Mouse (Mus musculus) mouse trophoblast stem cell (cell line): Measurements from ENCODE around the gene Rab21.
"Not testable (repeated sequence)": the region's sequence is repeated elsewhere in the genome, so short reads cannot be mapped to it uniquely, and the experiment has no call there.

Experiments
- in situ Hi-C, 2 experiments: fragments of 300-500 bp; cut with MseI, MboI; formaldehyde crosslinking; loops; 2 replicates in 1 of 2; 3 replicates in 1 of 2; pipeline ENCODE4 v1.15.1; 2025

The Rab21 gene

GRCm38 (mm10) chr10:115328514-115328913 is 13.1 kb upstream of the Rab21 start:
- in situ Hi-C loops, result no loop called here

GRCm38 (mm10) chr10:115323295-115323694 is 7.9 kb upstream of the Rab21 start:
- in situ Hi-C loops, result no loop called here

GRCm38 (mm10) chr10:115321317-115322035 is 6.1 kb upstream of the Rab21 start:
- in situ Hi-C loops, result no loop called here

GRCm38 (mm10) chr10:115318388-115318787 is 3.0 kb upstream of the Rab21 start:
- in situ Hi-C loops, result not testable (repeated sequence)

DNA sequence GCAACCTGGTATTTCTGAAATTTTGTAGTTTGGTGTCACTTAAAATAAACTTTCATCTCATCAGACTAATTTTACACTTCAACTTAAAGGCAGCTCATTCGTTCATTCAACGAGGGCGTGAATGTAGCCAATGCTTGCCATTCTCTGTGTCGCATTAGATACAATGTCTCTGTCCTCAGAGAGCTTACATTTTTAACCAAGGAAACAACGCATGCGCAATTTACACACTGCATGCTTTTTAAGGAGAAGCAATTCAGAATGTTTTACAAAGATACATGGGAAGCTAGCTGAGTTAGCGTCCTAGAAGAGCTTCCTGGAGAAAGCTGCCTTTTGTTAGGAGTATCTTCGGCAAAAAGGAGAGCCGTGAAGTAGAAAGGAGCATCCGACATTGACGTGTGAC is 919 bp upstream of the Rab21 start:
- in situ Hi-C loops, result no loop called here

GRCm38 (mm10) chr10:115314582-115315452 is 577 bp downstream of the Rab21 start:
- in situ Hi-C loops, result no loop called here

- in situ Hi-C loops, result no loop called here
Measured at GRCm38 (mm10) chr10:115314287-115314581, 1.2 kb downstream of the Rab21 start.

DNA sequence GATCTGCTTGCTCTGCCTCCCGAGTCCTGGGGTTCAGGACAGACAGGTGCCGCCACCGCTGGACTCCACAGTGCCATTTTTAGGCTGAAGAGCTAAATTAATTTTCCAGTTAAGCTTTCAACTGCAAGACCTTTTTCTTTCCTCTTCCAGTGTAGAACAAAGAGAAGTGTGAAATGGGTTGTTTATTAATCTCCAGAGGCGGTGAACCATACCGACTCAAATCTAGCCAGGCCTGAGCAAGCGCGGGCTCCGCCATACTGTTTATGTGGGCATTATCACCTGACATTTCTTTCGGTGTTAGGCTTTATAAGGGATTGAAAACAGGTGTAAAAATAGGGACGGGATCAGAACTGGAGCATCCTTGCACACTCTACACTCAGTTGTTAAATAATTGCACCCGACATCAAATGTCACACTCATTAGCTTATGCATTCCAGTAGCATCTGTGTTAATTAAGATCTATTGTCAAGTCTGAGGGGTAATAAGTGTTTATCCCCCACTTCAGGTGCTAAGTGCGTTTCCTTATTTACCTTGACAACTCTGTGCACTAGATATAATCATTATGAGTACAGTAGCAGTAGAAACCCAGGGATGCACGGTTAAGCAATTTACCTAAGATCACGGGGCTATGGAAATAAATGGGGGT is 1.6 kb downstream of the Rab21 start:
- in situ Hi-C loops, result no loop called here

GRCm38 (mm10) chr10:115312732-115313131 is 2.7 kb downstream of the Rab21 start:
- in situ Hi-C loops, result no loop called here

DNA sequence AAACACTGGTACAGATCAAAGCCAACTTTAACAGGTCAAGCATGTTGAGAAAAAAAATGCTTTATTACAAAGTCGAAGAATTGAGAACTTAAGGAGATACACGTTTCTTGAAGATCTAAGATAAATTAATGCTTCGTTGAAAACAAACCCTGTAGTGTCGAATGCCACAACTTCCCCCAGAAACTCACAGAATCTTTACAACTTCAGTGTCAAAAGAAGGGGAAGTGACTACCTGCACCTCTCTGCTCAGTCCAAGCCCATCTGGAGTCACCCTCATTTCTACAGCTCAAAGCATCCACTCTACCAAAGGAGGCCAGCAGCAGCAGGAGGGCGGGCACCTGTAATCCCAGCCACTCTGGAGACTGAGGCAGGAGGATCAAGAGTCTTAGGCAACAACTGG is 3.2 kb downstream of the Rab21 start:
- in situ Hi-C loops, result no loop called here

DNA sequence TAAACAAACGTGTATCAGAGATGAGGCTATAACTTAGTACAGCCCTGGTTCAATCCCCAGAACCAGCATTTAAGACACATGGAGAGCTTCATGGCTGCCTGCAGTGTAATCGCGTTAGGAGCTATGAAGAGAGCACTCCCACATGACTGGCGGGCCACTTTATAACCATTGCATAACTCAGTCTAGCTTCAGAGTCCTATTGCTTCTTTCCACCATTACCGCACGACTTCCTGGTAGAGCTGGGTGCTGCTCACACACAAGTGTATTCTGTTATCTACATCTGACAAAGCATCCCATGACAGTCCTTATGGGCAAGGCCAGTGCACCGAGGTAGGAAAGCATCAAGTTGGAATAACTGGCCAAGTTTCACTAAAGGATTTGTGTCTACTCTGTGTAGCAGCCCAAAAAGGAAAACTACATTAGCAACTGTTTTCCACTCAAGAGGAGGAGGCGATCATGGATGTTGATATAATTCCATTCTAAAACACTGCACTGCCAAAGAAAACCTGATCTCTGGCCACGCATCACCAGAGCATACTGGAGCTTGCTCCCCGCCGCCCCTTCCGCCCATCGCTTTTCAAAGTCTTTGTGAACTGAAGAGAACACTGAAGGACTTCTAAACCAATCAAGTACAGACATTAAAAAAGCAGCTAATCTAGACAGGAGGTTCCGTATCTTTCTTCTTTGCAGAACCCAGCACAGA is 4.0 kb downstream of the Rab21 start:
- in situ Hi-C loops, result no loop called here

GRCm38 (mm10) chr10:115309191-115309590 is 6.2 kb downstream of the Rab21 start:
- in situ Hi-C loops, result no loop called here

DNA sequence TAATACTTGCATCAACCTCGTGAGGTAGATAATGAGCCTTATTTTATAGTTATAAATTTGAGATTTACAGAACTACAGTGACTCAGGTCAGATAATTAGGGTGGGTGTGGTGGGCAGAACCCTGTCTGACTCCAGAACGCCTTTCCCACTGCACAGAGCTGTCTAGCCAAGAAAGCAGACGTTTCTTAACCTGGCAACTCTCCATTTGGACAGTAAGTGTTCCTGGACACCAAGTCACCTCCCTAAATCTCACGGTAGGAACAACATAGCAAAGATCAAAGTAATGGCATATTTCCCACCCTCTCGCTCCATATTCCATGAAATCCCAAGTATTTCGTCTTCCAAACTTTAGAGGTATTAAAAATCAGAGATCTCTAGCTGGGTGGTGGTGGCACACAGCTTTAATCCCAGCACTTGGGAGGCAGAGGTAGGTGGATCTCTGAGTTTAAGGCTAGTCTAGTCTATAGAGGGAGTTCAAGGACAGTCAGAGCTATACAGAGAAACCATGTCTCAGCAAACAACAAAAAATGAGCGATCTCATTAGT is 8.0 kb downstream of the Rab21 start:
- in situ Hi-C loops, result no loop called here

- in situ Hi-C loops, result no loop called here
Measured at GRCm38 (mm10) chr10:115298683-115299082, 16.7 kb downstream of the Rab21 start.

DNA sequence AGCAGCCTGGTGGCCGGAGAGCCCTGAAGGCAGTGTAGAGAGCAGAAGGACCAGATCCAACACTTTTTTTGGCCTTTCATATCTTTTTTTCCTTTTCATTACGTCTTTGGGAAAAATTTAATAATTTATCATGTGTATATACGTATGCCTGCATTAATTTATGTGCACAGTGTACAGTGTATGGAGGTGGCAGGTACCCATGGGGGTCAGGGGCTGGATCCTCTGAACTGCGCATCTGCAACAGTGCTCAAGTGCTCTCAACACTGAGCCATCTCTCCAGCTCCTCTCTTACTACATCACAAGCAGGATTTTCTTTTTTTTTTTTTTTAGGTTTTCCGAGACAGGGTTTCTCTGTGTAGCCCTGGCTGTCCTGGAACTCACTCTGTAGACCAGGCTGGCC is 17.8 kb downstream of the Rab21 start:
- in situ Hi-C loops, result no loop called here

DNA sequence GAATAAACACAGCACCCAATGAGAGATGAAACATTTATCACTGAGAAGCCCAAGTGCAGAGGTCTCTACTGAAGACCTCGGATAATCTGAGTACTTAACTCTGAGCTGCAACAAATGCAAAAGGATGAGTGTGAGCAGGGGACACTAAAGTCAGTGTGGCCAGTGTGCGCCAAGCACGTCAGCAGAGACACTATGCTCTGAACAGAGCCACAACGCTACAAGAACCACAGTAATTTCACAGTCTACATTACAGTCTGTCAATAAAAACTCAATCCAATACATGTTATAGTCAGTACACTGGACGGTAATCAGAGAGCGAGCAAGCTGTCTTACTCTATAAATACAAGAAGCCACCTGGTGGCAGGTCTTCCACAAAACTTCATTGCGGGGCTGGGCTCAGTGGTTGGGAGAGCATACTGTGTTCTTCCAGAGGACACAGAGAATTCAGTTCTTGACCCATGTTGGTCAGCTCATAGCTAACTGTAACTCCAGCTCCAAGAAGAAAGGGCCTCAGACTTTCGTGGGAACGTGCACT is 18.9 kb downstream of the Rab21 start:
- in situ Hi-C loops, result no loop called here

- in situ Hi-C loops, result no loop called here
Measured at GRCm38 (mm10) chr10:115295162-115295561, 20.2 kb downstream of the Rab21 start.

DNA sequence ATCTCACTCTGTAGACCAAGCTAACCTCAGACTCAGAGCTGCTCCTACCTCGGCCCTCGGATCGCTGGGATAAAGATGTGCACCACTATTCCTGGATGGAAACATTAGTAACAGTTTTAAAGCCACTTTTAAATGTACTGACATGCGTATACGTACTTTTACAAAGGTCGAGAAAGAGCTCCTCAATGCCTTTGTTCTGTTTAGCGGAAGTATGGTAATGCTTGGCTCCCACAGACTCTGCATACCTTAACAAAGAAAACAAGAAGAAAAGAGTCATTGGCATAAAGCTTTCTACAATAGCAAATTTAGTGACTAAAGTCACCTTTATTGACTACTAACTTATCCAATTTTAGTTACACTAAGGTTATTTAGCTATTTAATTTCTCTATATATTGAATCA is 20.7 kb downstream of the Rab21 start:
- in situ Hi-C loops, result no loop called here

GRCm38 (mm10) chr10:115293946-115294345 is 21.4 kb downstream of the Rab21 start:
- in situ Hi-C loops, result no loop called here

DNA sequence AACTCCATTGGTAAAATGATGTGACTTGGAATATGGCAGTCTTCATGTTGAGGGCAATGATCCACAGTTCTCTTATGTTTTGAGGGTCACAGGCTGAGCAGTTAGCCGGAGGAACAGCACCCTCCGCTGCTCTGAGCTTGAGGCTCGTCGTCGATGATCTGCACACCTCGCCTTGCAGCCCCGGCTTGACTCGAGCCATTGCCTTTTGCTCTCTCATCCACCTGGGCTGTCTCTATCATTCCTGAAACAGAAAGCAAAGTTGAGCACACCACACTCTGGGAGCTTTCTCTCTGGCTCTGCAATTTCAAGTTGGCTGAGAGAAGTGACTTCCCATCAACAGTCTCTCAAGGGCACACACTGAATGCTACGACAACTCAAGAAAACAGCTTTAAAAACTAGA is 24.7 kb downstream of the Rab21 start:
- in situ Hi-C loops, result no loop called here

- in situ Hi-C loops, result no loop called here
Measured at GRCm38 (mm10) chr10:115288856-115289255, 26.5 kb downstream of the Rab21 start.

GRCm38 (mm10) chr10:115284170-115284569 is 31.2 kb downstream of the Rab21 start:
- in situ Hi-C loops, result no loop called here
